Mouse (Mus musculus) right cerebral cortex, postnatal 36 days (tissue): ENCODE measurements around the gene Ntan1.
"Not testable (repeated sequence)": the region's sequence is repeated elsewhere in the genome, so short reads cannot be mapped to it uniquely, and the experiment has no call there.

ENCODE experiments used
- DNase-seq, 2 experiments: peaks; one replicate each; pipeline ENCODE4 v3.0.0; 2022; ENCODE audit warnings: low spot score in 2 of 2, mixed read lengths in 1 of 2

The Ntan1 gene

DNA sequence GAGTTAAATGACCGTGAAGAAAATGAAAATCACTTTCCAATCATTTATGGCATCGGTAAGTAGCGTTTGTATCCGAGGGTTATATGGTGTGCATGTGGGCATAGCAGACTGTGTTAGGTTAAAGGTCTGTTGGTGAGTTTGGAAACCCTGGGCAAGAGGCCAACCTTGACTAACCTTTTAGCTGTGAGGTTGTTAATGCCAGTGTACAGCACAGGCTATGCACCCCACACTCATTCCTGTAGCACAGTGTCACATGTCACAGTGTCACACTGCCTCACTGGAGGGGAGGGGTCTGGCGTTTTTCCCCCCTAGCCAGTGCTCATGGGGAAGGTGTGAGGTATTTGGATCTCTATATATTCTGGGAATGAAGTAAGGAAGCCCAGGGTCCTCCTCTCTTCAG, 13.0 kb downstream of the Ntan1 start:
- no peak for DNase-seq

- DNase-seq: no peak
Measured at GRCm38 (mm10) chr16:13834382-13834781, 15.7 kb downstream of the Ntan1 start.

- no peak for DNase-seq
Measured at GRCm38 (mm10) chr16:13840056-13840455, 21.4 kb downstream of the Ntan1 start.

DNA sequence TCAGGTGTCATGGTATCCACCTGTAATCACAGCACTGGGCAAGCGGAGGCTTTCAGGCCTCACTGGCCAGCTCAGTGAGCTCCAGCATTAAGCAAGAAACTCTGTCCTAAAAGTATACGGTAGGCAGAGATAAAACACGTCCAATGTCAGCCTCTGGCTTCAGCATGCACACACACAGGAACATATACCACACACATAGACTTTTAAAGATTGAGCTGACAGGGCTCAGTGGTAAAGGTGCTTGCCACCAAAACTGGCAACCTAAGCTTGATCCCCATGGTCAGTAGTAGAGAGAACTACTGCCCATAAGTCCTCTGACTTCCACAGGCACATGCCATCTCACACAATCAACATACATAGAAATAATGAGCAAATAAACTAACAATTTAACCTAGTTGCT, 22.3 kb downstream of the Ntan1 start:
- no peak for DNase-seq

DNA sequence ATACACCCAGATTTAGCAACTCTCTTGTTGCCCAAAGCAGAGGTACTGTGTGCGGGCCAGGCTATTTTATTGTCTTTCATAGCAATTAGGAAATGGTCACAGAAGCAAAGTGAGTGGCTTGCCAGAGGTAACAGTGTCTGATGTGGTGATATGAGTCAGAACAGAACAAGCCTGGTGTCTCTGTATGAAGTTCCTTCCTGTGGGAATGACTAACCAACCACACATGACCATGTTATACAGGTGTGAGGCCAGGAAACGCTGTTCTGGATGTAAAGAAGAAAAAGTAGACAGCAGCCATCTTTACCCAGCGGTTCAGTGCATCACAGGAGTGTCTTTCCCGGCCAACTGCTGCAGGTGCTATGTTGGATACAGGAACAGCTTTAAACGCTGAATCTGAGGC, 26.4 kb downstream of the Ntan1 start:
- no peak for DNase-seq

DNA sequence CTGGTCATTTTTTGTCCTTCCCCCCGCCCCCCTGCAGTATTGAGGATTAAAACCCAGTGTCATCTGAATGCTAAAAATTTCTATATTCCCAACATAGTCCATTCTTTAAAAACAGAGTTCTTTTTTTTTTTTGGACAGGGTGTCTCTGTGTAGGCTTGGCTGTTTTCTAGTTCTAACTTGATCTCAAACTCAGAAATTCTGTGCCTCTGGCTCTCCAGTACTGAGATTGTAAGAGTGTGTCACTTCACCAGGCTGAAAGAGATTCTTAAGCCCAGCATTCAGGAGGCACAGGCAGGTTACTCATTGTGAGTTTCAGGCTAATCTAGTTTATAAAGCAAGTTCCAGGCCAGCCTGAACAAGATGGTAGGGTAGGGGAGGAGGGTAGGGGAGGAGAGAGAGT, 28.0 kb downstream of the Ntan1 start:
- DNase-seq: no peak

GRCm38 (mm10) chr16:13848310-13848709, 29.7 kb downstream of the Ntan1 start:
- DNase-seq: no peak

DNA sequence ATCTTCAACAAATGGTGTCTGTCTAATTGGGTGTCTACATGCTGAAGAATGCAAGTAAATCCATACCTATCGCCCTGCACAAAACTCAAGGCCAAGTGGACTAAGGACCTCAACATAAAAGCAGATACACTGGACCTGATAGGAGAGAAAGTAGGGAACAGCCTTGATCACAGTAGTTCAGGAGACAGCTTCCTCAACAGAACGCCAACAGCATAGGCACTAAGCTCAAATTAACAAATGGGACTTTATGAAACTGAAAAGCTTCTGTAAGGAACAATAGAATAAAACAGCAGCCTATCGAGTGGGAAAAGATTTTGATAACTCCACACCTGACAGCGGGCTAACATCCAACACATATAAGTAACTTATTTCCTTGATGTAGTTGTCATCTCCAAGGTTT, 32.8 kb downstream of the Ntan1 start:
- no peak for DNase-seq

GRCm38 (mm10) chr16:13853886-13854285, 35.2 kb downstream of the Ntan1 start:
- no peak for DNase-seq

GRCm38 (mm10) chr16:13866076-13866475, 47.4 kb downstream of the Ntan1 start:
- no peak for DNase-seq

DNA sequence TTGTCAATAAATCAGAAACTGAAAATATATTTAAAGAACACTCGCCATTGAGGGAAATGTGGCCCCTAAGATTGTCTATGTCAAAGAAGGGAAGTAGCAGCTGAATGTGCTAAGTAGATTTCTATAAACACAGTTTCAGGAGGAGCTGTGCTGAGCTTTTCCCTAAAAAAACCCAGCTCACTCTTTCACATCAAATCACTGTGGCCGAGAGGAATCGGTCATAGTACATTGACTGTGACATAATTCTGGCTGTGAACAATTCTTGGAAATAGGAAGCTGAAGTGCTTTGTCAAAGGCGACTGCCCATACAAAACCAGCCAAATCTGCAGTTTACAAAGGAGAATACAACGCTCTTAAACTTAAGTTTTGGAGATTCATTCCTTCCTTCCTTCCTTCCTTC, 48.0 kb downstream of the Ntan1 start:
- DNase-seq: no peak

GRCm38 (mm10) chr16:13867406-13867805, 48.8 kb downstream of the Ntan1 start:
- DNase-seq: not testable (repeated sequence)

GRCm38 (mm10) chr16:13867910-13868514, 49.4 kb downstream of the Ntan1 start:
- no peak for DNase-seq

GRCm38 (mm10) chr16:13875483-13875882, 56.8 kb downstream of the Ntan1 start:
- peak; percentile 11 to 12 for DNase-seq

DNA sequence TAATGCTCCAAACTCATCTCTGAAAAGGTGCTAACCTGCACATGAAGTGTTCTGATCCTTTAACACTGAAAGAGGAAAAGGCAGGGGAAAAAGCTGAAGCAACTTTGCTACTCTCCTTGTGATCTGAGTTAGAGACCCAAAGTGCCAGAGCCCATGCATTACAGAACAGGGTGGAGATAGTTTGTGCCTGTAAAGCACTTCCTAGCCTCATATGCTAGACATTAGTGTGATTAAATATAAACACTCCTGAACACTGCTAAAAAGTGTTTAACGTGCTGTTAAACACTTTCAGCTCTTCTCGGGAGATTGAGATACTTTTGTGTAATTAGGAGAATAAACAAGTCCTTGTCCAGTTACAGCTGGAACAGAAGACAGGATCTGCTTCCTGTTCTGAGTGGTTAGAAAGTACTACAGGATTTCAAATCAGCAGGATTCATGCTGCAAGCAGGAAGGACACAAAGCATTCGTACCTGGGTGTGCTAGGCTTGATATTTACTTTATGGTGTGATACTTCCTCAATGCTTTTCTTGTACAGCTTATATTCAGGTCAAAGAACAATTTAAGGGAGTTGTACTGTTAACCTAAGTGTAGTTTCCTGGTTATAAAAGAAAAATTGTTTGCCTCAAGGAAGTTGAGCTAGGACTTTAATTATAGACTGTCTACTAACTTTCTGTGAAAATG, 64.6 kb downstream of the Ntan1 start:
- DNase-seq: no peak
